Mouse (Mus musculus) left cerebral cortex, adult 18-20 months (tissue): ENCODE results near the gene Lrmp. TPM values are rescaled to one million over a fixed set of nuclear protein-coding genes. Genes with fewer than 3 reads are reported as not detected.
"Not testable (repeated sequence)": the region's sequence is repeated elsewhere in the genome, so short reads cannot be mapped to it uniquely, and the experiment has no call there.

ENCODE experiments used
- DNase-seq, 2 experiments: peaks; one replicate each; pipeline ENCODE4 v3.0.0; 2021 to 2022; ENCODE audit warnings: low spot score in 2 of 2, mixed read lengths in 1 of 2
- long read RNA-seq, 2 experiments: library from polyadenylated mRNA; stranded (forward); transcript quantifications; one replicate each; pipeline ENCODE4 v2.0.0; 2021
- total RNA-seq, 2 experiments: library from RNA; stranded (reverse); gene quantifications; 2 replicates each; pipeline ENCODE4 v1.2.3; 2021

The Lrmp gene
- 1 to 10 TPM; 1.9 to 3.8 TPM for total RNA-seq
- long read RNA-seq, experiment 1: 0 reads
- long read RNA-seq, experiment 2, partial matches to known transcripts: 0 of 3 reads
- long read RNA-seq, experiment 2, other reads (novel, unspliced or antisense): 2 of 3 reads

DNA sequence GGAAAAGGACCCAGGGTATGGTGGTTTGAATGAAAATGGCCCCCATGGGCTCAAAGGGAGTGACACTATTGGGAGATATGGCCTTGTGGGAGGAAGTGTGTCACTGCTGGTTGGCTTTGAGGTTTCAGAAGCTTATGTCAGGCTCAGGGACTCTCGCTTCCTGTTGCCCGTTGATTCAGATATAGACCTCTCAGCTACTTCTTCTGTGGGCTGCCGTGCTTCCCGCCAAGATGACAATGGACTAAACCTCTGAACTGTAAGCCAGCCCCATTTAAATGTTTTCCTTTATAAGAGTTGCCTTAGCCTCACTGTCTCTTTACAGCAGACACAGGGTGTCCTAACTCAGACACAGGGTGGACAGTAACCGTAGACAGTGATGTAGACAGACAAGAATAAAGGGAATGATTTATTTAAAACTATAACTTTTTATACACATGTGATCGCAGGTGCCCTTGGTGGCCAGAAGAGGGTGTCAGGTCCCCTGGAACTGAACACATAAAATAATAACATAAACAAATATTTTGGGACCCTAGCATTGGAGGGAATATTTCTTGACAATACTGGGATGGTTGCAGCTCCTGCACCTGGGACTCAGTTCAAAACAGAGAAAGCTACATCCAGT is at the start of gene Lrmp:
Gene Lrmp, plus strand, starts transcription at position 178 of the 622 bp plus-strand sequence.
- DNase-seq: no peak

DNA sequence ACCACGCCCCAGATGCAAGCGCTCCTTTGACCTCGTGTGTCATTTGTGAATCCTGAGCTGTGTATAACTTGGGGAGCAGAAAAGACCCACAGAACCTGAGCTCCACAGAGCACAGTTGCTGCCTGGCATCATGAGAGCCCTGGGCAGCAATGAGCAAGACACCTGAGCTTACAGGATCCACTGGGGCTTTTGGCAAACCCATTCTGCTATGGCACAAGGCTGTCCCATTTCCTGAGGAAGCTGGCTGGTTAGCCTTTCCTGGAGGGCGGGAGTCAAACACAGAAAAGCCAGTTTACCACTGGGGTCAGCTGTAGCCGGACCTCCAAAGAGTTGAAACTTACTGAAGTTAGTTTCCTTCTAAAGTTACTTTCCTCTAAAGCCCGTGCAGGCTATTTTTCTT is 49.0 kb upstream of the Lrmp start:
- no peak for DNase-seq

DNA sequence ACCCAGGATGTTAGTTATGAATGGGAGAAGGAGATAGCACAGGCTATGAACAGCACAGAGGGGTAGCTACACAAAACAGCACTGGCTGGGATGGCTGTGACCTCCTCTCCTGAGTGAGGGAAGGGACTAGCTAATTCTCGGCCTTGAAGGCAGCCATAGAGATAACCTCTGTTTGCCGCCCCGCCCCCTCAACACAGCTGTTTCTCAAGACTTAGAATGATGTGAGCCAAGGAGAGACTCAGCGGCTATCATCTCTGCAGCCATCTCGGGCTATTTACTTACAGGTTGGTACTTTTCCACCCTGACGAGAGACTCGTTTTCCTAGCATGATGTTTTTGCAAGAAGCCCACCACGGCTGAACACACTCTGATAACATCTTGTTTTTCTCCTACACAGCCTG is 47.8 kb upstream of the Lrmp start:
- no peak for DNase-seq

DNA sequence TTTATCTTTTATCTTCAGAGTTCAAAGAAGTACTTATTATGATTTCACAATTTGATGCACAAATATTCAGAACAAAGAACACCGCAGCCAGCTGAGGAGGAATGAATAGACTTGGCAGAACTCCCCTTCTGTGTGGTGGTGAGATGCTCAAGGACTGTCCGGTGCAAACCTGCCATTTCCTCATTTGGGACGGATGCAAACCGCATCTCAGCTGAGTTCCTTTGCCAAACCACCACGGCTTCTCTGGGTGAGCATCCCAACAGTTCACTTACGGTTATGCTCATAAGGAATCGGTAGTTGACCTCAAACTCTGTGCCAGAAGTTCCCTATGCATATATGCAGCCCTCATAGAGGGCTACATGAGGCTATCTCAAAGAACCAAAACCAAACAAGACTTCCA is 46.1 kb upstream of the Lrmp start:
- no peak for DNase-seq

DNA sequence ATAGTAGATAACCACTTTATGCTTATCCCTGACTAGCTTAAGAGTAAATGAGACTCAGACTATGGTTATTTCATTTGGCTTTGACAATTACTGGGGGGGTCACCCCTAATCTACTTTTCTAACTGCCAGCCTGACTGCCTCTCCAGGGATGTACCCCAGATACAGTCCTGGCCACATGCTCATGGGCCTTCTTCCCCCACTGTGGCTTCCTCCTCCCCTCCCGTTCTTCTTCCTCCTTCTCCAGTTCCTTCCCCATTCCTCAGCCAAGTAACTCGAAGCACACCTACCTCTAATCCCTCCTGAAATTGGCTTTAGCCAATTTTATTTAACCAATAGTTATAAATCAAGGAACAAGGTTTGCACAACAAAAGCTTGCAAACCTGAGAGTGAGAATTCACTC is 45.5 kb upstream of the Lrmp start:
- DNase-seq: no peak

DNA sequence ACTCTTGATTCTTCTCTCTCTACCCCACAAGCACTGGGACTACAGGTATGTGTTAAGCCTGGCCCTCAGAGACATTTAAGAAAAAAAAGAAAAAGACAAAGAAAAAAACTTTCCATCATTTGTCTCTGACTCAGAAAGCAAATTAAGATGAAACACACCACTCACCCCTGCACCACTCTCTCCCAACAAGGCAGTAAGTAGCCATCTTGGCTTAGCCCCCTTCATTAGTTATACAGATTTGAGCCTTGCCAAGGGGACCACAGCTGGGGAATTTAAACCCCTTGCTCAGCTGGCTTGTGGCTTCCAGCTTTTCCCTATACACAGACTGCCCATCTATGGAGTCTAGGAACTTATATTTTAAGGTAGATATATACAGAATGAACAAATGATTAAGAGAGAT is 41.0 kb upstream of the Lrmp start:
- DNase-seq: no peak

DNA sequence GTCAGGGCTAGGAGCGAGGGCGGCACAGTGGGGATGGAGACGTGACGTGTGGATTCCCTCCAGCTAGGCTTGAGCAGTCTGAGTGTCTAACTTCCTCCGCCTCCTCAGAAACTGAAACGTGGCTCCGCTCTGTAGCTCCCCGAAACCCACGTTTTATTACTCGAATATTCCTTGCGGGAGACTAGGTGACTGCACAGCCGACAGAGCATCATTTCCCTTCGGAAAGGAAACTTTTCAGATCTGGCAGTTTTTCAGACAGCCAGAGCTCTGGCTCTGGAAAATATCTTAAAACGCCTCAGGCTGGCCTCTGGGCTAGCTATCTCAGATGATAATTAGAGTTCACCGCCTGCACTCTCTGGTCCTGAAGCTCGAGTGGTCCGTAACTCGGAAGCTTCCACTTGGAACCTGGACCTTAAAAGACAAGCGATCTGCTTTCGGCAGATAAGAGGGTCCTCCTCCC is 40.3 kb upstream of the Lrmp start:
- DNase-seq: peak; percentile 27 to 54

DNA sequence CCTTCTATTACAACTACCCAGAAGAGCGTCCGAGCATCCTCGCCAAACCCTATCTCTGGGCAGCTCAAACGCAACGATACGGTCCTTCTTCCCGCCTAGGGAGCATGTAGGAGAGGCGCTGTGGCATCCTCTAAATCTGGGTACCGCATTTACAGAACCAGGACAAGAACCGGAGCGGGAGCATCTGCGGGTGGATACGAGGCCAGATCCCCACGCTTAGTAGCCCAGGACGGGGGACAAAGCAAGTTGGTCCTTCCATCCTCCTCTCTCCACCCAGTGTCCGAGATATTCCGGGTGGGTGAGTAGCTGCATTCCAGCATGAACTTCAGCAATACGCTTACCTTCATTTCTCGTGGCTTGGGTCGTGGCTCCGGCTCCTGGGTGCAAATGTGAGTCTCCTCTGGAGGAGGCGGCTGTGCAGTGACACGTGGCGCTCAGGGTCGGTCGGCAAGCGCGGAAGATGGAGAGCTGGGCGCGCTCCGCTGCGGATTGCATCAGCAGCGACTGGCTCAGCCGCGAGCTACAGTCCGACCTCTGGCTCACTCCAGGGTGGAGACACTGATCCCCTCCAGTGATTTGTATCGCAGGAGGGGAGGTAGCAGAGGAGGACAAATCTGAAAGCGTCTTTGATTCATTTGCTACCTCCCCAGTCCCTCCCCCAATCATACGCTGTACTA is 39.8 kb upstream of the Lrmp start, which contains the start of gene Bcat1:
Gene Bcat1, minus strand, starts transcription at position 637 of the 677 bp plus-strand sequence.
- peak; percentile 24 to 30 for DNase-seq

DNA sequence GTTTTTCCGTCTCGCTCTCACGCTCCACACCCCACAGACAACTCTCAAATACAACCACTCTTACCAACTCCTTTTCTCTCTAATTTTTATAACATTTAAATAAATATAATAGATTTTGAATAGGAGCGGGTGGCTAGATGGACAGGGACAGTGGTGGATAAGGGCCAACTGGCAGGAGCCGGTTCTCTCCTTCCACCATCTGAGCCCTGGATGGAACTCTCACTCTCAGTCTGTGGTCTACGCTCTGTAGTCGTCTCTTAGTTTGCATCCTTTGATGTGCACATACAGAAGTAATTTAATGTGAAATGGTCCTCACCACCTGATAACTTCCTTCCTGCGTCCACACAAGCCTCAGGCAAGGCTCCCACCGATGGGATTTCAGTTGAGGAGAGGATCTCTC is 39.2 kb upstream of the Lrmp start:
- no peak for DNase-seq

DNA sequence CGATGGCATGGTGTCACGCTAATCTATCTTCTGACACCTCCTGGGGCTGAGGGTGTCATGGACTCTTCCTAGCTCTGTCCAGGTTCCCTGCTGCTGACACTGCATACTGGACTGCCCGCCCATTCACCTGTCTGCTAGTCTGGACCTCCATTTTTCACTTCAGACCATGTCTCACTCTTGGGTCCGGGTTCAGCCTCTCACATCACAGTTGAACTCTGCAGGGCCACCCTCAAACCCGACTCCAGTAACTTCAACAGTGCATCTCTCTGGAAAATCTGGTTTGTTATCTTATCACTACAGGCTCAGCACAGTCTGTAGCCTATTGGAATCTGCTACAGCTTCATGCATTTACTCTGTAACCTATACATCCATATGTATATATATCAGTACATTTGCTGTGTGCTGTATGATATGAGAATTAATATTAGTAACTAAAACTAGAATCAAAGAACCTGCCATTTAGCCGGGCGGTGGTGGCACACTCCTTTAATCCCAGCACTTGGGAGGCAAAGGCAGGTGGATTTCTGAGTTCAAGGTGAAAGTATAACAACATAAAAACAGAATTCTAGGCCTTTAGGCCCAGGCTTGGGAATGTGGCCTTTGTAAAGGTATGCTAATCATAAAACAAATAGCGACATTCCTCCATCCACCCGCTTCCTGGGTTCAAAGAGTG is 36.2 kb upstream of the Lrmp start:
- no peak for DNase-seq

DNA sequence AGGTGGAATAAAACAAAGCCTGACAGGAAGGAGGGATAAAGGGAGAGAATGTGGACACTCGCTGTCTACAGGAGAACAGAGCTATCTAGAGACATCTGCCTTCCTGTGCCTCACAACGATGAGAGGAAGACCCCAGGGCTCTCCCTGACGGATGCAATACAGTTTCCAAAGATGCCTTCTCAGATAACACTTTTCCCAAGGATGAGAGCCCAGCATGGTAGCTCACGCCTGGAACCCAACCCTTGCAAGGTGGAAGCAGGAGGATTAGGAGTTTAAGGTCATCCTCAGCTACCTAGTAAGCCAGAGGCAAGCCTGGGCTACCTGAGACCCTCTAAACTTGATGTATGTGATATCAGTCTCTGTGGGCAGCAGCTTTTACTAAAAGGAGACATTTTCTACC is 33.7 kb upstream of the Lrmp start:
- DNase-seq: no peak

DNA sequence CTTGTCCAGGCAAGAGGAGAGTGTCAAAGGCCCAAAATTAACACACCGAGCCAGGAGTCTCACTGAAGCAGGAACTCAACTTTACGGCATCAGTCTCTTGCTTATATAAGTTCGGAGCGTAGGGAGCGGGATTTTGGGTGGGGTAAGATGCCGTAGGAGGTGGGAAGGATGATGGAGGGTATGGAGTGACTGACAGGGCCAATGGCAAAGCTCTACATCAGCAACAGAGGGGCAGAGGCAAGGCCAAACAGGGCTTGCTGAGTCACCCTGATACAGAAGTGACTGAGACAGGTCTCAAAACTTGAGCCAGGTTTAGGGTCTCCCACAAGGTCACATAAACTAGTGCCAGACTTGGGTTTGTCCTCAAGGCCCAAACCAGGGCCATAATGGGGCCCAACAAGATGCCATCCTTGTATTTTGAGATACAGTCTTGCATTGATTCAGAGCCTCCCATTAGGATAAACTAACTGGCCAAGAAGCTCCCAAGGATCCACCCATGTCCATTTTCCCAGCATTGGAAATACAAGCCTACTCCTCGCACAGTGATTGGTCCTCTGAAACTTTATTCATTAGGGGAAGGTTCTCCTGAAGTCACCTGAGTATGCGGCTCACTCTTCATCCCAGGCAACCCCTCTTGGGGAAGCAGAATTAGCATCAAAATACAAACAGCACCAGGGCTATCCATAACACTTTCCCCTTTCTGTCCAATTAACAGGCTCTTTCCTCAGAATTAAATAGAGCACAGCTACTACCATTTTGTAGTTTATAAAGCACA is 30.9 kb upstream of the Lrmp start:
- DNase-seq: no peak

DNA sequence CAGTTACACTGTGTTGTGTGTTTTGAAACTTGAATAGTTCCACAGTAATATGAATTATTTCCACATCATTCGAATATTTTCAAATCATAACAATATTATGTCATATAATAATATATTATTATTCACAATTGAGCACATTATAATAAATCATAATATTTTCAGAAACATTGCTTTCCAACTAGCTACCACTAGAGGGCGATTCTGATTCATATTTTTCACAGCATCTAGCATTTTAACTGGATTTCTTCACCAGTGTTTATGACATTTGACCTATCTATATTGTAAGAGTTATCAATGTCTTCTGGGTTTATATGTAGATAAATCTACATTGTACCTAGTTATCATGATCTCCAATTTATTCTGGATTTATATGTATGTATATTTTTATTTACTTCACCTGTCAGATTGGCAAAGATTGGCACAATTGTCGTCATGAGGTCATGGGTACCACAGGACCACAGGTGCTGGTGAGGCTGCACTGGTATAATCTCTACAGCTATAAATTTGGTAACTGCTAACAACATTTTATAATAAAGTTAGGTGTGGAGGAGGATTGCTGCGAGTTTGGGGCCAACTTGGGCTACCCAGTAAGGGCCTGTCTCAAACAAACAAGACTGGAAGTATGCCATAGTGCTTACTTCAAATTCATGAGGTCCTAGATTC is 26.9 kb upstream of the Lrmp start:
- DNase-seq: no peak

DNA sequence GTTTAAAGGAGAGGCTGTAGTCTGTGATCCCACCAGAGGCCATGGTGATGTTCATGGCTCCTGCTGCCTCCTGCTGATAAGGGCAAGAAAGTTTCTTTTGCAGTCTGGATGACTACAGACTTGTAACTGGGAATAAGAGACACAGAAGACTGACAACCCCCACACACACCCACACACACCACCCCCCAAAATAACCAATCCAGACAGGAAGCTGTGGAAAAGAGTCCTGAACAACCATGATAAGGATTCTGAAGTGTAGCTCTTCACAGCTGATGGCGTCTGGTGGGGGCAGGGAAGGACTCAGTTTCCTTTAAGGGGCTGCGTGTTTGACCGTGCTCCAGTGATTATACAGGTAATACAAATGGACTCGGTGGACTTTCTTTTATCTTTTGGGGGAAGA is 26.1 kb upstream of the Lrmp start:
- no peak for DNase-seq

DNA sequence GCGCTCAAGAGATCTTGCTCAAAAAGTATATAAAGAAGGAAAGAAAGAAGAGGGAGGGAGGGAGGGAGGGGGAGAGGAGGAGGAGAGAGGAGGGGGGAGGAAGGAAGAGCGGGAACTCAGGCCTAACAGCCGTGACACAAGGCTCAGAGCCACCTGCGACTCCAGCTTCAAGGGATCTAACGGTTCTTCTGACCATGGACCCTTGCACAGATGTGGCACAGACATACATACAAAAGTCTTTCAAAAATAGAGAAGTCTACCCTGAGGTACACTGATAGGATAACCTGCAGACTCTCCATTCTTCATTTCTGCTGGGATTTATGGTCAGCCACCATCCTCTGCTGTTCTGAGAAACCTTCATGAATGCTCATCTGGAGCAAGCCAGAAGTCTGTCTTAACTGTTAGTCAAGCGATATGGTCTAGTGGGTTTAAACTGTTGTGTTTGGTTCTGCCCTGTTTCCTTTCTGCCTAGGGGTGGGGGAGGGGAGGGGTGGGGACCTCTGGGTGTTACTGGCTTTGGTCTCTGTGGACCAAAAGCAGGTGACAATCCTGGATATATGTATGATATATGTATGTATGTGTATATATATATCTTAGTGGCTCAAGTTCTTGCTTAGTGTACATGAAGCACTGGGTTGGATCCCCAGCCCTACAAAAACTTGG is 25.1 kb upstream of the Lrmp start:
- no peak for DNase-seq

DNA sequence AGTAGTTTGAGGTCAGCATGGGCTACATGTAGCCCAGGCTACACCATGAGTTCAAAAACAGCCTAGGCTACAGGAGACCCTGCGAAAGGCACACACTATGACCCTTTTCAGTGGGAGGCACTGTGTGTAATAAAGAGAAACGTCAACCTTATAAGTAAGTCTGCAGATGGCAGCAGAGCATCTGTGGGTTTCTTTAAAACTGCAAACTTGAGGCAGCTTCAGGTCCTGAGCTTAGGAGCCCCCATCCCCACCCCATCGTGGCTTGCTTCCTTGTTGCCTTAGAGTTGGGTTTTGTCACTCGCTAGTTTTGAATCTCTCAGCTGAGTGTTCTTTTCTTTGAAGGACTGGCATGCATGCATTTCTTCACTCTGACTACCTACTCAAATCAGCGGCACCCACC is 24.5 kb upstream of the Lrmp start:
- DNase-seq: no peak

DNA sequence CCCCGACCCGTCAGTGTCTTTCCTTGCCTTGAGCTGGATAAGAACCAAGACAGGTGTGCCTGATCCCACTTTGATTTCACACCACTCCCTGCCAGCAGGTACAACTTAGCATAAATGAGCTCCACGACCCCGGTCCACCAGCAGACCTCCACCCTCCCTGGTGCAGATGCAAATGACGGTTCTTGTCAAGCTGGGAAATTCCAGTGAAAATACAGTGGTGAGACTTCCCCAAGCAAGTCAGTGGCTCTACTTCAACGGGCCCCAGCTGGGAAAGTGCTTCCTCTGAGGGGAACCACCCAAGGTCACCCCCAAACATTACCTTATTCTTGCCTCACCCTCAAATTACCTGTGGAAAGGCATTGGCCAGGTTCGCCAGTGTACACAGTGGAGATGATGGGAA is 23.5 kb upstream of the Lrmp start:
- no peak for DNase-seq

DNA sequence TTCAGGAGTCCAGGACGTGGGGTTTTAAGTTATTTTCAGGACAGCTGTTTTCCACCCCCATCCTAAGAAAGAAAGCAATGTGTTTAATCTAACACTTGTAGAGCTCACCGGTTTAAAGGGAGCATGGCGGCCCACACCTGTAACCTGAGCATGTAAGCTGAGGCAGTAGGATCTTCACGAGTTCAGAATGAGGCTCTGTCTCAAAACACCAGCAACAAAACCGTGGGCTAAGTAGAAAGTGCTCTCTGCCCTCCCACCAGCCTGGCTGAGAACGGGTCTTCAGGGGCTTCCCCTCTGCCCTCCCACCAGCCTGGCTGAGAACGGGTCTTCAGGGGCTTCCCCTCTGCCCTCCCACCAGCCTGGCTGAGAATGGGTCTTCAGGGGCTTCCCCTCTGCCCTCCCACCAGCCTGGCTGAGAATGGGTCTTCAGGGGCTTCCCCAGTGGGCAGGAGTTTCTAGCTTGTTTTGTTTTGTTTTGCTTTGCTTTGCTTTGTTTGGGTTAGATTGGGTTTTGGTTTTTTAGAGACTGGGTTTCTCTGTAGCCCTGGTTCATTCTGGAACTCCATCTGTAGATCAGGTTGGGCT is 22.3 kb upstream of the Lrmp start:
- not testable (repeated sequence) for DNase-seq

DNA sequence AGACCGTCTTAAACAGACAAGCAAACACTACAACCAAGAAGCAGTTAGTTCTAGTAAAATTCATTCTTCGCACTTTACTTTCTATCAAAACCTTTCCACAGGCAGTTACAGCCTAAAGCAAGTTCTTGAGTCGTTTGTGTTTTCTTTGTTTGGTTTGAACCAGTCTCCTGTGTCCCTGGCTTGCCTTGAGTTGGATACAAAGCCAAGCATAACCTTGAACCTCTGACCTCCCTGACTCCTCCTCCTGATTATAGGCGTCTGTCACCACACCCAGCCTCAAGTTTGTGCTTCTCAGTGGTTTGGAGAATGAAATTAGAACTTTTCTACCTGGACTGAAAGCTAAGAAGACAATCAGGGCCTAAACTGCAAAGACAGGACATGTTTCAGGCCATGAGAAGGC is 21.0 kb upstream of the Lrmp start:
- no peak for DNase-seq

DNA sequence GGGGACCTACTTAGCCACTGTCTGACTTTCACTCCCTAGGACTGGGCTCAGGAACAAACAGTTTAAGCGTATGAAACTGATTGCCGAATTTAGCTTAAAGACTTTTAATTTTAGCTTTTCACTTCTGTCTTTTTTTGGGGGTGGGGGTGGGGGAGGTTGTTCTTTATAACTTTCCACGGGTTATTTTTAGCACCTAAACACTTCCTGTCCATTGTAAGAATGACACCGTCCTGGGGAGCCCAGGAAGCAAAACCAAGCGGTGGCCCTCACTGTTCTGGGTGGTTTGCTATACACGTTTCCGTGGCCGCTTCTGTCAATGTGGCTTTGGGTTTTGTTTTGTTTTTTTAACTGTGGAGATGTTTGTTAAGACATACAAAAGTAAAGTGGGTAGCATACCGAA is 14.5 kb upstream of the Lrmp start:
- no peak for DNase-seq
